Mouse (Mus musculus): ENCODE data around the gene Susd4. TPM values are rescaled to one million over a fixed set of nuclear protein-coding genes. Genes with fewer than 3 reads are reported as not detected.

Gene Susd4
- polyA plus RNA-seq (2015; fragmentation: Nextera tagmentation; extraction: Ambion mirVana) = 22.1 and 25.5 TPM in 2 replicates

DNA sequence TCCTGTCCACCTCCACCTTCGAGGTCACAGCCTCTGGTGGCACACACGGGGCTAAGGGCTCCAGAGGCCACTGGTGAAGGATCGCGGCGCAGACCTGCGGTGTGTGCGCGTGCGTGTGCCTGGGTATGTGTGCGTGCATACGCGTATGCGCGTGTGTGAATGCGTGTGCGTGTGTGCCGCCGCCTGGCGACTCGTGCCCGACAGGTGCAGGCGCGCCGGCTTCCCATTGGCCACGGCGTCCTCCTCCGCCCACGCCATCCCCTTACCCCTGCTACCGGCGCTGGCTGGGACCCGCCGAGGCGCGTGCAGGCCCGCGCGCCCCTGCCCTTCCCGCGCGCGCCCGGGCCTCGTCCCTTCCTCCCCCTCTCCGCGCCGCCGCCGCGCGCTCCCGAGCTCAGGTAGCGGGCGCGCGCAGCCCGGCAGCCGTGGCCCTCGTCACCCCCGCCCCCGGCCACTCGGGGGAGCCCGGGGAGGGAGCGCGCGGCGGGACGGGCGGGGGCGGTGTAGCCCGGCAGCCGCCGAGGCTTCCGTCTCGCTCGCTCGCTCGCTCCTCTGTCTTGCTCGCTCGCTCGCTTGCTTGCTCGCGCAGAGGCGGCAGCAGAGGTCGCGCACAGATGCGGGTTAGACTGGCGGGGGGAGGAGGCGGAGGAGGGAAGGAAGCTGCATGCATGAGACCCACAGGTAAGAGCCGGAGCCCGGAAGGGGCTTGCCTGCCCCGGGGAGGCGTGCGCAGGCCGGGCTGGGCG is at the start of gene Susd4:
TSS of gene Susd4 (plus strand) at position 145 of the 746 bp plus-strand sequence.
- Histone ChIP-seq H3K27me3 (peaks cover 18% of the 10 kb centered on the region; the same call in 1 of the 2 replicates), H3K9me3 (replicated peaks) (no peaks in the 10 kb centered on the region), H3K9ac (peak within 1 kb of the TSS; percentile 76), H3K27ac (peak within 1 kb of the TSS; percentile 73), H3K4me3 (peak within 1 kb of the TSS; percentile 61), H3K36me3 (ENCODE audit: poor library complexity, severe bottlenecking) (no peaks in the 10 kb centered on the region), H3K4me1 (peaks cover 18% of the 10 kb centered on the region), H3K4me2 (peak within 1 kb of the TSS; percentile 89)
- WGBS = under 1% methylated on average over 62 of the region's 95 CpGs
- ATAC-seq = peak; percentile 93

DNA sequence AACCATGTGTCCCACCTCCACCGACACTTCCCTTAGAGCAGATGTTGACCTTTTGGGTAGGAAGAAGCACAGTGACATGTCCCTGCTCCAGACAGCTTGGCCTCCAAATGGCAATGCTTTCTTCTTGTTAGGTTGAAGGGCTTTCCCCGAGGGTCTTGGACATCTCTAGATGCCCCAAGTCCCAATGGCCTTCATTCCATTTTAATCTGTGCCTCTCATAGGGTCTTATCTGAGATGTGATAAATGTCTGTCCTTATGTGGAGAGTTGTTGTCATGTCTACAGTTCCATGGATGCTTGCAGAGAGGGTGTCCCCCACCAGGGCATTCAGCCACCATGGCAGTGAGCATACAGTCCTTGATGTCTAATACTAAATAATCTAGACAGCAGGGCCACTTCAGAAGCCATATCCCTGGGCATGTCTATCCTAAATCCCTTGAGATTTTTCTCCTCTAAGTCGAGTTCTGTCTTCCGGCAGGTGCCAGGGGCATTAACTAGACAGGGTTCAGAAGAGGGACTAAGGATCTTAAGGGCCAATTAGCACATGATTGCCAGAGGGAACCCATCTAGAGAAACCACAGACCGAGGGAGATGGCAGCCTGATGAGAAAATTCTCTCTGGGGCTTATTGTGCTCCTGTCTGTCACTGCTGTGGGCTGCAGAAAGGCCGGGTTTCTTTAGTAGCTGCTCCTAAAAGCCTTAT is 49.3 kb upstream of the Susd4 start:
- Histone ChIP-seq H3K9ac (no peak overlapping the region), H3K27ac (no peak overlapping the region), H3K4me2 (no peak overlapping the region), H3K36me3 (ENCODE audit: poor library complexity, severe bottlenecking) (no peaks in the 10 kb centered on the region), H3K9me3 (replicated peaks) (no peaks in the 10 kb centered on the region), H3K4me3 (no peak overlapping the region), H3K4me1 (peaks cover 9% of the 10 kb centered on the region), H3K27me3 (no peaks in the 10 kb centered on the region)
- no peak for ATAC-seq
- 66% methylated on average over 6 of the region's 6 CpGs for WGBS

DNA sequence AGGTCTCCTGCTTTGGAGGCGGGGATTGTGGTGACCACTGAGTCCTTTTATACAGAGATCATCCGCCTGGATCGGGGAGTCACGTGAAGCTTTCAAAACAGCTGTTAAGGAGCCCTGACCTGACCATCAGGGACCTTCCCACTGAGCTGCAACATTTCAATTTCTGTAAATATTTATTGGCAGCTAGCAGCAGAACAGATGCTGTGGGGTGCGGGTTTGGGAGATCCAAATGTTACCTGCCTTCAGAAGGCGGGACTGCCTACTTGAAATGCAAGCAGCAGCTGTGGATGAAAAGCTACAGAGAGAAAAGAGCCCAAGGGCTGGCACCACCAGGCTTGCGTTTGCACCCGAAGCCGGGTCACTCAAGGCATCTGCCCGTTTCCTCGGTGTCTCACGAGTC is 36.1 kb upstream of the Susd4 start:
- Histone ChIP-seq H3K36me3 (ENCODE audit: poor library complexity, severe bottlenecking) (no peaks in the 10 kb centered on the region), H3K27ac (no peak overlapping the region), H3K4me2 (no peak overlapping the region), H3K4me3 (no peak overlapping the region), H3K9me3 (replicated peaks) (no peaks in the 10 kb centered on the region), H3K27me3 (no peaks in the 10 kb centered on the region), H3K4me1 (peaks cover 9% of the 10 kb centered on the region; the same call in 1 of the 2 replicates), H3K9ac (no peak overlapping the region)
- 57% methylated on average over 12 of the region's 12 CpGs for WGBS
- ATAC-seq = no peak

DNA sequence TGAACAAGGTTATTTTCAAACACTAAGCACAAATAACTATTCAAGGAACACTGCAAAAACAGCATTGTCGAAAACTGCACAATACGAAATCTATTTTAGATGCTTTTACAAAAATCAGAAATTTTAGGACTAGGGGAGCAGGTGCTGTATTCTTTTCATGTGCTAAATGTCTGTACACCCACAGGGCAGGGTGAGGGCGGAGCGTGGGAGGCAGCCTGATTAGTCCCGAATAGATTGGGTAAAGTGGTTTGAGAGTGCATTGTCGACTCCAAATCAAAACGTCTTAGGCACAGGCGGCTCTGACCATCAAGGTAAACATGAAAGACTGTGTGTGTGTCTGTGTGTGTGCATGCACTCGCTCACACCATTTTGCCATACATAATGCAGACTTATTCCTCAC is 34.7 kb upstream of the Susd4 start:
- Histone ChIP-seq H3K4me1 (peaks cover 9% of the 10 kb centered on the region; the same call in 1 of the 2 replicates), H3K27me3 (no peaks in the 10 kb centered on the region), H3K4me2 (no peak overlapping the region), H3K36me3 (ENCODE audit: poor library complexity, severe bottlenecking) (no peaks in the 10 kb centered on the region), H3K4me3 (no peak overlapping the region), H3K9ac (no peak overlapping the region), H3K27ac (no peak overlapping the region), H3K9me3 (replicated peaks) (no peaks in the 10 kb centered on the region)
- WGBS = 55% methylated on average over 9 of the region's 9 CpGs
- no peak for ATAC-seq

DNA sequence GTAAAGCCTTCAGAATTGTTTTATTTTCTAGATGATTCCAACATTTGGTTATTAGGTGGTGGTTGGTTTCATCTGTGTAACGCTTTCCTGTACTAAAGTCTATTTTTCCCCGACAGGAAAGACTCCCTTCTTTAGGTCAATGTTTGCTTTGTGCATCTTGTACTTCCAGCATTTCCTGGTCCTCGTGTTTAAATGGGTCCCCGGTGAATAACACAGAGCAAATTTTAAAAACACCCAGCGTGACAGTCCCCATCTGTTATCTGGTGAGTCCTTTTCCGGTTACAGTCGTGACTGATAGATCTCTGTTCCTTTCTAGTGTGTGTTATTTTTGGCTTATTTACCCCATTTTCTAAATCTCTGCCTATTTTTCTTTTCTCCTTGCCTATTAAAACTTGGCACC is 31.0 kb upstream of the Susd4 start:
- no peak for ATAC-seq
- no peaks in the 10 kb centered on the region for H3K27me3 ChIP-seq

DNA sequence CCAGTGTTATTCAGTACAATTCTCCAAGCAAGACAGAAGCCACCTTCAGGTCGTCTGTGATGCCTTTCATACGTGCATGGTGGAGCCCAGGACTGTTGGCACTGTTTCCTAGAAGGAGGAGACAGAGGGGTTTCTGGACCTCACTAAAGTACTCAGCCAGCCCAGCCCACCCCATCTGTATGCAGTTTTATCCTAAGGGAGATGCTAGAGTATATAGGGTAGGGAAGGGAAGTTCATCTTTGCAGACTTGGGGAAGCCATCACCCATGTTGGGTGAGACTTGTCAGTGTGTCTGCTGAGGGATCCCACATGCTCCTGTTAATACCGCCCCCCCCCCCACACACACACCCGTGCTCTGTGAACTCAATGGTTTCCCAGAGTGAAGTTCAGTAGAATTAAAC is 27.8 kb upstream of the Susd4 start:
- ATAC-seq = no peak
- Histone ChIP-seq H3K36me3 (ENCODE audit: poor library complexity, severe bottlenecking) (no peaks in the 10 kb centered on the region), H3K9ac (no peak overlapping the region), H3K4me3 (no peak overlapping the region), H3K4me2 (no peak overlapping the region), H3K27me3 (no peaks in the 10 kb centered on the region), H3K4me1 (no peaks in the 10 kb centered on the region), H3K9me3 (replicated peaks) (no peaks in the 10 kb centered on the region), H3K27ac (no peak overlapping the region)
- 62% methylated on average over 4 of the region's 4 CpGs for WGBS

More for the DNA sequence above, 31.0 kb upstream of the Susd4 start:
- Histone ChIP-seq H3K9me3 (replicated peaks) (no peaks in the 10 kb centered on the region), H3K4me3 (no peak overlapping the region), H3K27ac (no peak overlapping the region), H3K4me2 (no peak overlapping the region), H3K4me1 (0 out of 2 replicates have a peak, but pooled peaks cover 3% of the 10 kb centered on the region), H3K9ac (no peak overlapping the region), H3K36me3 (ENCODE audit: poor library complexity, severe bottlenecking) (no peaks in the 10 kb centered on the region)
- WGBS = 78% methylated on average over 7 of the region's 7 CpGs

DNA sequence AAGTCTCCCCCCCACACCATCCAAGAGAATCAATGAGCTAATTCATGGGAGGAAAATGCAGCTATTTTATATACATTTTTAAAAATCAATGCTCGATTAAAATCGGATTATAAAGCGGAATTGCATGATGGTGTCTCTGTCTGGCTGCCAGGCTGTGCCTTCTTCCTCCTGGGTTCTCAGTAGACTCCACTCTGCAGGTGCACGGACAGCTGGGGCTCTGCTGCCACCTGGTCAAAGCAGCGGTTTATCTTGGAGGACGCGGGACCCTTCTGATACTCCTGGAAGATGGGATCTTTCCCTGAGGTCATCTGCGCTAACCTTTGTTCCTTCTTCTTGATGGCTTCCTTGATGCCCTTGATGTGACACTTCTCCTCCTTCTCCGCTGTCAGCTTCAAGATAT is 16.6 kb upstream of the Susd4 start:
- no peak overlapping the region for H3K27ac ChIP-seq
- peaks cover 5% of the 10 kb centered on the region for H3K4me1 ChIP-seq
- no peak overlapping the region for H3K4me3 ChIP-seq
- H3K27me3 ChIP-seq = no peaks in the 10 kb centered on the region
- no peaks in the 10 kb centered on the region for H3K36me3 ChIP-seq (ENCODE audit: poor library complexity, severe bottlenecking)
- no peak overlapping the region for H3K9ac ChIP-seq
- no peaks in the 10 kb centered on the region for H3K9me3 ChIP-seq (replicated peaks)
- ATAC-seq = no peak
- H3K4me2 ChIP-seq = no peak overlapping the region
- 95% methylated on average over 9 of the region's 9 CpGs for WGBS

DNA sequence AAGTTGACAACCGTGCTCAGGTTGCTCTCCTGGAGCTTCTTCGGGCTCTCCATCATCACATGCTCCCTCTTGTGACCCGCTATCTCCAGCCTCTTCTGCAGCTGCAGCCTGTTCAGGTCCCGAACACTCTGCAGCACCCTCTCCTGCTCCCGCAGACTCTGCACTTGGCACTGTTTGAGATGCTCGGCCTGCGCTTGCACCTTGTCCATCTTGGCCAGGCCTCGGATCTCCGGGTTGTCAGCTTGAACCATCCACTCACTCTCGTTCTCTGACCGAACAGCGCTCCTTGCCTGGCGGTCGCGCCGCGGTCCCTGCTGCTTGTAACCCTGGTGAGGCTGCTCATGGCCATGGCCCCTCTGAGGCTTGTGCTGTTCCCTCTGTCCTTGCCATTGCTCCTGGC is 15.8 kb upstream of the Susd4 start:
- 88% methylated on average over 17 of the region's 17 CpGs for WGBS
- Histone ChIP-seq H3K4me3 (no peak overlapping the region), H3K36me3 (ENCODE audit: poor library complexity, severe bottlenecking) (no peaks in the 10 kb centered on the region), H3K27me3 (no peaks in the 10 kb centered on the region), H3K9me3 (replicated peaks) (no peaks in the 10 kb centered on the region), H3K4me2 (no peak overlapping the region), H3K27ac (no peak overlapping the region), H3K9ac (no peak overlapping the region), H3K4me1 (peaks cover 5% of the 10 kb centered on the region)
- ATAC-seq = no peak

DNA sequence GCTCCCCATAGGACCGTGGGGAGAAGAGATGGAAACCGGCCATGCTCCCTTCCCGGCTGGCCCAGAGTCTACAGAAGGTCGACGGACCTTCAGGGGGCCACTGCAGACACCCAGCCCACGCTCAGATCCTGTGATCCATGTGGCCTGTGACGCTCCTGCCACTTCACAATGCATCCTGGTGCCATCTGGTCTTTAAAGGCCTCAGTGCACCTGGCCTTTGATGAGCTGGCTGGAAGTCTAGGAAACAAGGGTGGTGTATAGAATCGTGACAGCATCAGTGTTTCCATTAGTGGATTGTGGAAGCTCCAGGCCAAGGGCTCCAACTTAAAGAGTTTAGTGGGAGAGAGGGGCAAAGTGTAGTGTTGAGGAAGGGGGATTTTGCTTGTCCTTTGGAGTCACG is 14.6 kb upstream of the Susd4 start, which contains the start of gene Ccdc185:
TSS of gene Ccdc185 (minus strand) at position 101 of the 400 bp plus-strand sequence.
- H3K4me1 ChIP-seq = peaks cover 5% of the 10 kb centered on the region
- H3K4me2 ChIP-seq = no peak within 1 kb of the TSS
- no peaks in the 10 kb centered on the region for H3K36me3 ChIP-seq (ENCODE audit: poor library complexity, severe bottlenecking)
- no peak within 1 kb of the TSS for H3K9ac ChIP-seq
- no peaks in the 10 kb centered on the region for H3K9me3 ChIP-seq (replicated peaks)
- H3K4me3 ChIP-seq = no peak within 1 kb of the TSS
- no peaks in the 10 kb centered on the region for H3K27me3 ChIP-seq
- no peak within 1 kb of the TSS for H3K27ac ChIP-seq
- no peak for ATAC-seq
- WGBS = 92% methylated on average over 9 of the region's 9 CpGs

DNA sequence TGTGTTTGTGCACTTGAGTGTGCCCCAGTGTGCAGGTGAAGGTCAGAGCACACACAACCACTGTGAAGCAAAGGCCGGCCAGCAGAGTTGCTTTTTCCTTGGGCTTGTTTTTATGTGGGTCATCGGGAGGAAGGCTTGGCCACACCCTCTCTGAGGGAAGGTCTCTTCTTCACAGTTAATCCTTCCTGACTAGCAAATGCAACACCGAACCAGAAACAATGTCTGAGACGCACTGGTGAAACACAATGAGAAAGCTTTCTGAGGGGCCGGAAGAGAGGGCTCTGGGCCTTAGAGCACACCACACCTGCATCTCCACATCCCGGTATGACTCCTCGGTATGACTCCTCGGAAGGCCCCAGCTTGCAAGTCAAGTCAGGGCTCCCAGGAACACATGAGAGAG is 12.4 kb upstream of the Susd4 start:
- peaks cover 5% of the 10 kb centered on the region for H3K4me1 ChIP-seq
- ATAC-seq = no peak
- H3K9me3 ChIP-seq (replicated peaks) = no peaks in the 10 kb centered on the region
- H3K9ac ChIP-seq = no peak overlapping the region
- H3K4me2 ChIP-seq = no peak overlapping the region
- H3K36me3 ChIP-seq (ENCODE audit: poor library complexity, severe bottlenecking) = no peaks in the 10 kb centered on the region
- 49% methylated on average over 8 of the region's 8 CpGs for WGBS
- no peak overlapping the region for H3K27ac ChIP-seq
- H3K27me3 ChIP-seq = no peaks in the 10 kb centered on the region
- H3K4me3 ChIP-seq = no peak overlapping the region

DNA sequence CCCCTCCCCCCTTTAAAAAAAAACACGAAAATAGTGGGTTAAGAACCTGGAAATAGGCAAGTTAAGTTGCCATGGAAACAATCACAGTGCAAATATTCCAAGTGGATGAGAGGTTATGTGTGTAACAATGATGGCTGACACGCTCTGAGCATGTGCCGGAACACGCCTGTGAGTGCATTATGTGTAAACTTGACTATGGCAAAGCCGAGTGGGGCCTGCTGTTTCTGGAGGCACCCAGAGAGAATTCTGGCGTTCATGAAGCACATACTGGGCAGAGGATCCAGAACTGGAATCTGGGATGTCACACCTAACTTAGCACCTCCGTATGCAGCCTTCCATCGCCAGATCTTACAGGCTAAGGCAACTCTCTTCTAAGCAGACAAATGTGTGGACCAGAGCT is 10.0 kb upstream of the Susd4 start:
- ATAC-seq = no peak
- Histone ChIP-seq H3K27ac (no peak overlapping the region), H3K9me3 (replicated peaks) (no peaks in the 10 kb centered on the region), H3K4me2 (no peak overlapping the region), H3K9ac (no peak overlapping the region), H3K27me3 (no peaks in the 10 kb centered on the region), H3K36me3 (ENCODE audit: poor library complexity, severe bottlenecking) (no peaks in the 10 kb centered on the region), H3K4me1 (peaks cover 5% of the 10 kb centered on the region), H3K4me3 (no peak overlapping the region)
- 80% methylated on average over 8 of the region's 8 CpGs for WGBS

DNA sequence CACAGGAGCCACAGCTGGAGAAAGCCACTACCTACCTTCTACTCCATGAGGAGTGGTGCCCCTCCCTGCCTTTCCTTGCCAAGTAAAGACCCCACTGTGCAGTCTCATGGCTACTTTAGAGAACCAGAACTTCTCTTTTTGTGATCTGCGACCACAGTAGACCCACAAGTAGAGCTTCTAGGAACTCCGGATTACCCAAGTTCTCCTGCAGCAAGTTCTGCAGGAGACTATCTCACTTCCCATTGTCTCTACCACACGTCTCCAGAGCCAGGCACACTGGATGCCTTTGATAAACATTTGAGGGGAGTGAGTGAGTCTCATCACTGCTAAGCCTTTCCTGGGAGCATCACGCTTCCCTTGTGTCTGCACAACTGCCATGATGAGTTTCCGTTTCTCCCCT is 8.8 kb upstream of the Susd4 start:
- WGBS = 81% methylated on average over 5 of the region's 5 CpGs
- no peak overlapping the region for H3K4me2 ChIP-seq
- H3K4me1 ChIP-seq = peaks cover 5% of the 10 kb centered on the region

More for the DNA sequence above, 8.8 kb upstream of the Susd4 start:
- Histone ChIP-seq H3K27ac (no peak overlapping the region), H3K9ac (no peak overlapping the region), H3K27me3 (no peaks in the 10 kb centered on the region), H3K36me3 (ENCODE audit: poor library complexity, severe bottlenecking) (no peaks in the 10 kb centered on the region), H3K9me3 (replicated peaks) (no peaks in the 10 kb centered on the region), H3K4me3 (no peak overlapping the region)
- no peak for ATAC-seq

Measured in forebrain, embryonic 13.5 days (tissue).